Mouse (Mus musculus) right cerebral cortex, postnatal 10 days (tissue): ENCODE measurements at regions not wholly inside any gene's neighbourhood (a gene's known extent, or its start where the extent isn't known, plus 50 kb on each side); places are given as distances from the start of the nearest gene placed in this dataset.

Source experiments
- DNase-seq, 2 experiments: peaks; one replicate each; pipeline ENCODE4 v3.0.0; 2021; ENCODE audit warnings: low spot score in 2 of 2

DNA sequence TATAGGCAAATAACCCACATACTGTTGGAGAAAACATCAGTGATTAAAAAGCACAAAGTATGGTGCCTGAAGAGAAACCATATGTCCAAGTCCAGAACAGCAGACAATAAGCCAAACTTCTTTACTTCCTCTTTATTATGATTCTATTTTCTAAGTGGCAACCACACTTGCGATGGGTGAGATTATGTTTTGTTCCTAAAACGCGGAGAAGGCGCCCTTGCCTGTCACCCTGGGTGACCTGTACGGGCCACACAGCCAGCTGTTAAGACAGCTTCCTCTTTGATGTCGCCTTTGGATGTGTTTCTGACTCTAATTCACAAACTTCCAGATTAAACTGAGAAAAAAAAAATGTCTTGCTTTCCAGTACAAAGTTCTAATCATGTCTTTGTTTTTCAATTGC lies 83.9 kb upstream of the Sgip1 start:
- DNase-seq: no peak

GRCm38 (mm10) chr4:102658578-102658977 lies 82.5 kb upstream of the Sgip1 start:
- no peak for DNase-seq

- DNase-seq: no peak
Observed at GRCm38 (mm10) chr4:102663617-102664016, 77.5 kb upstream of the Sgip1 start.

DNA sequence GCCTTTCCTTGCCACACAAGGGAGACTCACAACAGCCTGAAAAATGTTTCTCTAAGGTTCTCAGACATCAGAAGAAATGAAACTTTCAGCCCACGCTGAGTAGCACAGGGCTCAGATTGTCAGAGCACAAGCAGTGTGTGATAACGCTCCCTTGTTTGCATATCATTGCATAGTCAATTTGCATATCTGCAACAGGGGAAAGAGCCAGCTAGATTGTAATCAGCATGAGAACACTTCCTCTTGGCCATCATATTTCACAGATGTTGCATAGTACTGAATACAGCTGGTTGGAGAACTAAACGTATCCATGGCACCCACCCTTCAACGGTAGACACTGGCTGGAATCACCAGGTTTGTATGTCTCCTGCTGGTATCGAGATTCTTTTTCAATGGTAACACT lies 58.9 kb upstream of the Sgip1 start:
- no peak for DNase-seq

- DNase-seq: peak in 1 of 2 experiments; percentile 27
Observed at GRCm38 (mm10) chr4:102685045-102685444, 56.1 kb upstream of the Sgip1 start.

DNA sequence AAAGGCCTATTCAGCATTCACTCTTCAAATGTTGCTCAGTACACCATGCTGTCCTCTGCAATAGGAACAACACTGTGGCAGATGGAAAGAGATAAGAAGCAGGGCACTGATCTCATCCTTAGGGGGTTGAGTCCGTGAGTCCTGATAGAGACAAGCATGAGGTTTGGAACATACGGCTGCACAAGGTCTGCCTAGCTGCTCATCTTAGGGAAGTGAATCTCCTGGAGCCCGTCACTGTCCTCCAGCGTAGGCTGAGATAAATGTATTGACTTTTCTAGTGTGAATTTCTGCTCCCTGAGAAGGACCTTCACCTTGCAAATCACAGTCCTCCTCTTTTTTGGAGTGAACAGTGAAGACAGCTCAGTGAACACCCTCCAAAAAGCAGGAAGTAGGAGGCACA lies 52.7 kb upstream of the Sgip1 start:
- no peak for DNase-seq
